ENCODE assay signal across 8 mouse cellular contexts in the genomic region with DNA sequence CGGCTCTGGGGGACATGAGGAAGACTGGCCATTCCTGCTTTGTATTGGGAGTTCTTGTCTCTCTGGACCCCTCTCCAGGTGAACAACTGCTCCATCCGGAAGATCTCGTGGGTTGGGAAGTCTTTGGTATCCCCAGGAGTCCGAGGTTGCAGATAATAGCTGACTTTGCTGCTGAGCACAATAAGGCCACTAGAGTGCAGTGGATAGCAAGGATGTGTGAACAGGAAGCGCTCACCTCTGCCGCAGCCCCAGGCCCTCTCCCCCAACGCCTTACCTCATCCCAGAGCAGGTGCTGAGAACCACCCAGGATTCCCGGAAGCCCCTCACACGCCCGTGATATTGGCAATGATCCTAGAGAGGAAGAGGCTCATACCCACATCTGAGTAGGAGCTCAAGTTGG. TPM values are rescaled to one million over a fixed set of nuclear protein-coding genes. Genes with fewer than 3 reads are reported as not detected.
DNase-seq lines count a peak whose midpoint lies in the region; ATAC-seq and TF ChIP-seq lines count a peak whose summit lies in the region.

No protein-coding gene starts in this region.

- no peak overlapping the region for H3K27ac ChIP-seq in lung, embryonic 15.5 days
- H3K27ac ChIP-seq in hindbrain, postnatal 0 days: no peak overlapping the region
- H3K27ac ChIP-seq in lung, postnatal 0 days (ENCODE audit: low read length): no peak overlapping the region

- WGBS in lung, embryonic 15.5 days: 2% methylated on average over 10 of the region's 10 CpGs
- WGBS in hindbrain, postnatal 0 days: 6% methylated on average over 10 of the region's 10 CpGs
- WGBS in lung, postnatal 0 days: 4% methylated on average over 10 of the region's 10 CpGs

- H3K4me2 ChIP-seq in lung, embryonic 15.5 days: peak overlapping the region; percentile 18; the same call in 1 of the 2 replicates
- H3K4me2 ChIP-seq in hindbrain, postnatal 0 days (ENCODE audit: low read depth, low read length): peak overlapping the region; percentile 50; the same call in 1 of the 2 replicates
- 0 out of 2 replicates have a peak overlapping the region, but pooled peaks have one; percentile 11 for H3K4me2 ChIP-seq in lung, postnatal 0 days (replicated peaks; ENCODE audit: low read depth, low read length)

- no peak for TF ChIP-seq EP300 in lung, postnatal 0 days (IDR thresholded peaks at IDR 0.05)

- H3K9me3 ChIP-seq in lung, embryonic 15.5 days: no peaks in the 10 kb centered on the region
- H3K9me3 ChIP-seq in hindbrain, postnatal 0 days (ENCODE audit: low read length): no peaks in the 10 kb centered on the region
- H3K9me3 ChIP-seq in lung, postnatal 0 days (ENCODE audit: low read length): no peaks in the 10 kb centered on the region

- peaks cover 54% of the 10 kb centered on the region for H3K27me3 ChIP-seq in lung, embryonic 15.5 days
- H3K27me3 ChIP-seq in hindbrain, postnatal 0 days (ENCODE audit: insufficient read depth, low read length): peaks cover 37% of the 10 kb centered on the region
- peaks cover 34% of the 10 kb centered on the region for H3K27me3 ChIP-seq in lung, postnatal 0 days (replicated peaks; ENCODE audit: insufficient read depth, low read length)

- TF ChIP-seq CTCF in hindbrain, postnatal 0 days (IDR thresholded peaks at IDR 0.05; ENCODE audit: low read depth): peak; percentile 79
- TF ChIP-seq CTCF in lung, postnatal 0 days (IDR thresholded peaks at IDR 0.05): peak; percentile 74

- DNase-seq in lung, postnatal 25 days (ENCODE audit: low spot score): no peak
- peak; percentile 77 for DNase-seq in embryo, embryonic 10 days (ENCODE audit: low spot score)
- peak; percentile 71 for DNase-seq in hindbrain, postnatal 0 days (ENCODE audit: low spot score)
- DNase-seq in lung, postnatal 0 days (ENCODE audit: low spot score): peak; percentile 56
- peak; percentile 46 for DNase-seq in testis, postnatal 10 days (ENCODE audit: low spot score)
- no peak for DNase-seq in gastrocnemius, postnatal 14 days
- no peak for DNase-seq in frontal cortex, postnatal 10 days (ENCODE audit: low spot score in 2 of 2)

- no peaks in the 10 kb centered on the region for H3K36me3 ChIP-seq in lung, embryonic 15.5 days
- no peaks in the 10 kb centered on the region for H3K36me3 ChIP-seq in hindbrain, postnatal 0 days (ENCODE audit: insufficient read depth, low read length)
- H3K36me3 ChIP-seq in lung, postnatal 0 days (ENCODE audit: insufficient read depth, low read length): no peaks in the 10 kb centered on the region

- H3K4me3 ChIP-seq in lung, embryonic 15.5 days: no peak overlapping the region
- H3K4me3 ChIP-seq in hindbrain, postnatal 0 days (ENCODE audit: low read length): no peak overlapping the region
- H3K4me3 ChIP-seq in lung, postnatal 0 days (ENCODE audit: low read depth, low read length): no peak overlapping the region

- intact Hi-C loops in gastrocnemius, postnatal 14 days (cut with DNase I; ENCODE audit: low total_unique reads): no loop called here

- H3K9ac ChIP-seq in lung, embryonic 15.5 days: no peak overlapping the region
- H3K9ac ChIP-seq in hindbrain, postnatal 0 days (replicated peaks; ENCODE audit: low read length): no peak overlapping the region
- H3K9ac ChIP-seq in lung, postnatal 0 days (replicated peaks; ENCODE audit: low read depth): no peak overlapping the region

- H3K4me1 ChIP-seq in lung, embryonic 15.5 days: peaks cover 47% of the 10 kb centered on the region
- H3K4me1 ChIP-seq in hindbrain, postnatal 0 days (ENCODE audit: insufficient read depth, low read length): peaks cover 8% of the 10 kb centered on the region
- H3K4me1 ChIP-seq in lung, postnatal 0 days (ENCODE audit: insufficient read depth, low read depth, low read length): peaks cover 8% of the 10 kb centered on the region; the same call in 1 of the 2 replicates

- no peak for ATAC-seq in lung, embryonic 15.5 days (ENCODE audit: borderline replicate concordance, extremely low read depth, low FRiP score, low TSS enrichment)
- peak; percentile 46; the same call in 1 of the 2 replicates for ATAC-seq in hindbrain, postnatal 0 days
- ATAC-seq in lung, postnatal 0 days: peak; percentile 46

RNA-seq across cellular contexts. Expression of a gene that starts 7.4 kb away (rescaled TPM):
- 4.0 and 8.1 TPM in 2 replicates for polyA plus RNA-seq in lung, embryonic 15.5 days (2015; fragmentation: Nextera tagmentation; extraction: Ambion mirVana)
- 0.72 and 1.9 TPM in 2 replicates for total RNA-seq in hindbrain, postnatal 0 days (2014; rRNA removed)
- polyA plus RNA-seq in hindbrain, postnatal 0 days (2015; fragmentation: Nextera tagmentation; extraction: Ambion mirVana): 1.5 and 1.8 TPM in 2 replicates
- polyA plus RNA-seq in lung, postnatal 0 days (2015; fragmentation: Nextera tagmentation; extraction: Ambion mirVana): 3.2 and 3.5 TPM in 2 replicates
- 1 to 10 TPM; 2.5 to 3.9 TPM for total RNA-seq in gastrocnemius, postnatal 14 days (2021)

RNA-seq across cellular contexts. Expression of a gene that starts 13.3 kb away (rescaled TPM):
- polyA plus RNA-seq in lung, embryonic 15.5 days (2015; fragmentation: Nextera tagmentation; extraction: Ambion mirVana): 12.5 and 12.9 TPM in 2 replicates
- total RNA-seq in hindbrain, postnatal 0 days (2014; rRNA removed): 72.6 and 83.3 TPM in 2 replicates
- 52.0 and 57.1 TPM in 2 replicates for polyA plus RNA-seq in hindbrain, postnatal 0 days (2015; fragmentation: Nextera tagmentation; extraction: Ambion mirVana)
- polyA plus RNA-seq in lung, postnatal 0 days (2015; fragmentation: Nextera tagmentation; extraction: Ambion mirVana): 1.2 and 1.4 TPM in 2 replicates
- total RNA-seq in gastrocnemius, postnatal 14 days (2021): 1 to 10 TPM; 3.8 to 5.1 TPM

RNA-seq across cellular contexts. Expression of a gene that starts 30.4 kb away (rescaled TPM):
- 0.44 and 0.47 TPM in 2 replicates for polyA plus RNA-seq in lung, embryonic 15.5 days (2015; fragmentation: Nextera tagmentation; extraction: Ambion mirVana)
- 0.75 and 0.99 TPM in 2 replicates for total RNA-seq in hindbrain, postnatal 0 days (2014; rRNA removed)
- polyA plus RNA-seq in hindbrain, postnatal 0 days (2015; fragmentation: Nextera tagmentation; extraction: Ambion mirVana): 0.19 and 0.28 TPM in 2 replicates
- 1.1 TPM in 2 replicates for polyA plus RNA-seq in lung, postnatal 0 days (2015; fragmentation: Nextera tagmentation; extraction: Ambion mirVana)
- total RNA-seq in gastrocnemius, postnatal 14 days (2021): under 1 TPM; 0.78 to 0.90 TPM

Comparison
In these comparisons a context has a peak if more than half of its experiments do, and no peak if none do; other contexts are left out.
1. DNase-seq: peak in embryo, embryonic 10 days (single experiment), hindbrain, postnatal 0 days (single experiment), lung, postnatal 0 days (single experiment) and testis, postnatal 10 days (single experiment); none in lung, postnatal 25 days (single experiment), gastrocnemius, postnatal 14 days (single experiment) and frontal cortex, postnatal 10 days (0 of 2).
2. Peak in every context shown above with its lines, with median percentiles within 50 percentile points of each other: H3K4me2 ChIP-seq.